Mouse (Mus musculus) kidney, adult 2 months (tissue): ENCODE data around the gene Comp.

Experiments used
- CTCF ChIP-seq: fragments of 200-500 bp; conservative IDR thresholded peaks from 2 replicates; pipeline ENCODE4 v1.5.1; 2011; ENCODE audit warnings: low read depth, mild to moderate bottlenecking, control low read depth, low read length, moderate library complexity, mixed read lengths; ENCODE audit not compliant: insufficient read depth, insufficient read length
- POLR2A ChIP-seq: fragments of 200-500 bp; IDR thresholded peaks from one replicate; pipeline ENCODE4 v1.6.1; 2011; ENCODE audit warnings: low read depth, low read length, control low read depth

GRCm38 (mm10) chr8:70410281-70410680 lies 36.9 kb downstream of the Comp start:
- TF ChIP-seq POLR2A (no peak), CTCF (no peak)
